Mouse (Mus musculus): Measurements from ENCODE around the gene Ttc33.

Ttc33 gene

GRCm38 (mm10) chr15:5185366-5186292, at the start of gene Ttc33:
Ttc33 (plus strand) TSS chr15:5185525.
- peak; percentile 82 for DNase-seq (ENCODE audit: low spot score)

- DNase-seq (ENCODE audit: low spot score), result no peak
Observed at GRCm38 (mm10) chr15:5138021-5138856, 47.1 kb upstream of the Ttc33 start.

DNA sequence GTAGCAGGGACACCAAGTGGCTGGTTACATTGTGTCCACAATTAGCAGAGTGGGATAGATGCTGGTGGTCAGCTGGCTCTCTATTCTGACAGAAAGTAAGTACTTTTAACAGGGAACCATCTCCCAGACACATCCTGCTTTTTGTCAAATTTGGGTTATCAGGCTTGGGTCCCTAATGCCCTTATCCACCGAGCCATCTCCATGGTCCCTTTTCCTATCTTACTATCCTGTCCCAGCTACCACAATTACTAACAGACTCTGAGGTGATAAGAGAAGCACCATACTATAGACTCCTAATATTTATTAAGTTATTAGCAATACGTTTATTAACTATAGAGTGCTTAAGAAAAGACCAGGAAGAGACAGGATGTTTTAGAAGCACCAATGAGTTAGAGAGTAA, 46.0 kb upstream of the Ttc33 start:
- DNase-seq (ENCODE audit: low spot score), result no peak

DNA sequence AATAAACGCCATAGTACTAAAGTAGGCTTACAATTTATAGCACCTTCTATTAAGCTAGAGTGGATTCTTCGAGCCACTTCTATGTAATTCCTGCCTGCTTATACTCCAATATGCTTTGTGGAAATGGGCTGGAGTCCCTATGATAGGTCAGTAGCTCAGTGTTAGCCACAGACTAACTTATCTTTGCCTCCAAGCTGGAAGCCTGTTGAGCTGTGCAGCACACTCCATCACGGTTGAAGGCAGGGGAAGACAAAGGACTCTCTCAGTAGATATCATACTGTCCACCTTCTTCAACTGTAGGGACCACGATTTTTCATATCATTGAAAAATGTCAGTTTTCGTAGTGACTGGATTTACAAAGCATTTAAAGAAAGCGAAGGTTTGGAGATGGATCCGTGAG, 45.5 kb upstream of the Ttc33 start:
- no peak for DNase-seq (ENCODE audit: low spot score)

- DNase-seq (ENCODE audit: low spot score), result no peak
Observed at GRCm38 (mm10) chr15:5140357-5140756, 45.0 kb upstream of the Ttc33 start.

DNA sequence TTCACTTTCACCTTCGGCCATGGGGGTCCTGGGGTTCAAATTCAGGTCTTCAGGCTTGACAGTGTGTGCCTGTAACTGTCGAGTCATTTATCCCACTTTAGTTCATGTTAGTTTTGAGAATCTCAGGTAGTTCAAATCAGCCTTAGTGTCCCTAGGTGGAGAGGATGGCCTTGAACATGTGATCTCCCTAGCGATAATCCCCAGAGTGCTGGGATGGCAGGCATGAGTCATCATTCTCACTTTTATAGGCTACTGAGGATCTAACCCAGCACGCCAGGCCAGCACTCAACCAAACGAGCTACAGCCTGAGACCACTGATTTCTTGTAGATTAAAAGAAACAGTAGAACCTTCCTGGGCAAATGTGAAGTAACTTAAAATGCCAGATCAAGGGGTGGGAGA, 43.3 kb upstream of the Ttc33 start:
- DNase-seq (ENCODE audit: low spot score), result no peak

DNA sequence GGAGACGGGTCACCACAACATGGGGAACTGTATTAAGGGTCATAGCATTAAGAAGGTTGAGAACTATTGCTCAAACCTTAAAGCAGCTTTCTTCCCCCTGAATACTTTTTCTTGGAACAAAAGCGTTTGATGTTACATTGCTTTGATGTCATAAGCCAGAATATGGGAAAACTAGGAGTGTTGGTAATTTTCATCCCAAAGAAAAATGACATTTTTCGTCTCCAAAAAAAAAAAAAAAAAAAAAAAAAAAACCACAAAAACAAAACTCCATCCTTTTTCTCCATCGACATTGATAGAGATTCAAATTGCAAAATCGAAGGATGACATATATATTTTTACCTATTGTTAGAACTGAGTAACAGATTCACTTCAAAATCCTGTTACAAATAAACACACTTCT, 42.6 kb upstream of the Ttc33 start:
- DNase-seq (ENCODE audit: low spot score), result no peak

DNA sequence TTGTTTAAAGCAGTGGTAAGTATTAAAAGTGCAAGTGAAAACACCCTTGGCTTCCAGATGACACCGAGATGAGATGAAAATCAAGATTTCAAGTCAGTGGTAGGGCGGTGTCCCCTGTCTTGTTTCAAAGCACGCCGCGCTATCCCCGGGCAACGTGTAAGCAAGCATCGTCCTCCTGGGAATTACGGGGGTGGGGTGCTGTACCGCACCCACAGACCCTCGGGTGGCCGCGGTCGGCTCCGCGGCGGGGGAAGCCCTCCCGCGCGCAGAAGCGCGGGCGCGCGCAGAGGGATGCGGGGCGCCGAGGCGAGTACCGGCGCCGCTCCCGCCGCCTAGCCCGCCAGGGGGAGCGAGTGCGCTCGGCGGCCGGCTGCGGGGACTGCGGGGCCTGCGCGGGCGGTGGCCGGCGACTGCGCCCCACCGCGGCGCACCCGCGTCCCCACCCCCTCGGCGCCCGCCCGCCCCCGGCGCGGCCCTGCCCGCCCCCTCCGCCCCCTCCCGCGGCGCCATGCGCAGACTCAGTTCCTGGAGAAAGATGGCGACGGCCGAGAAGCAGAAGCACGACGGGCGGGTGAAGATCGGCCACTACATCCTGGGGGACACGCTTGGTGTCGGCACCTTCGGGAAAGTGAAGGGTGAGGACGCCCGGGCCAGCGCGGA, 41.8 kb upstream of the Ttc33 start, which contains the start of gene Prkaa1:
Gene Prkaa1, plus strand, starts transcription at position 501 of the 660 bp plus-strand sequence.
- peak; percentile 63 for DNase-seq (ENCODE audit: low spot score)

- peak; percentile 35 for DNase-seq (ENCODE audit: low spot score)
Observed at GRCm38 (mm10) chr15:5144021-5144778, 41.1 kb upstream of the Ttc33 start.

DNA sequence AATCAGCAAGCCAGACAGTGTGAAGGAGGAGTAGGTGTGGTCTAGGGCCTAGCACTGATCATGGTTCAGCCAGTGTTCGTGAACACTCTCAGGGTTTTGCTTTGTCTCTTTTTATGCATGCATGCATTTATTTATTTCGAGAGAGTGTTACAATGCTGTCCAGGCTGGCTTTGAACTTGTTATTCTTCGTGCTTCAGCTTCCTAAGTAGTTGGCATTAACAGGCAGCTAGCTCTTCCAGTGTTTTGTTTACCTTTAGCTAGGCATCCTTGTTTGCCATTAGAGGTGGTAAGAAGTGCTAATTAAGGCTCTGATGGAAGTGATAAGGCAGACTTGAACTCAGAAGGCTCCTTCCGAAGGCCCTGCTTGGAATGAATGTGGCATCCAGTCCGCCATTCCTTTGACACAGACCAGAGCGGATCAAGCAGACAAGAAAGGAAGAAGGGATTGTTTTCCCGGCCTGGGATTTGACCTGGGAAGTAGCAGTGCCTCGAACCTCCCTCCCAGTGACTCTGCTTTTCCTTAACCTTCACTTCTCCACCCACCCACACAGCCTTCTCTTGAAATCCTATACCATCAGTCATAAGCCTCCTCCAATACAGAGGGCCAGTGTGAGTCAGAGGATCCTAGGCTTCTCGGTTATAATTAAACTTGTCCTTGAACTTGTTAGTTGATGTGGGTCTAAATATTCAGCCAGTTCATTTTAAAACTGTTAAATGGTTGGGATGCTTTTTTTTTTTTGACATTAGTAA, 40.0 kb upstream of the Ttc33 start:
- no peak for DNase-seq (ENCODE audit: low spot score)

DNA sequence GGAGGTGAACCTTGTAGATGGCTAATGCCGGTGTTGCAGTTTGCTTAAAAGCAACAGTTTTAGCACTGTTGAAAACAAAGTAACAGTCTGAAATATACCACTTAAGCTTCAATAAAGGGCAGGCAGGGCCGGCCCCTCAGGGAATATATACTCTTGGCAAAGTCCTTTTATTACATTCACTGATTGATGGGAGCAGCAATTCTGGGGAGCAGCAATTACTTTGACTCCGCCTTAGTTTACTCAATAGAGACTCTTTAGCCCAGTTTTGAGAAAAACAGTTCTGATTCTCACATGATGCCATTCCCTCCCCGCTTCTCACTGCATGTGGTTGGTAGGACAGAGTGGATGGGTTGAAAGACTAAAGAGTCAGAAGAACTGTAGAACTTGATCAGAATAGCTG, 36.1 kb upstream of the Ttc33 start:
- DNase-seq (ENCODE audit: low spot score), result no peak

GRCm38 (mm10) chr15:5152171-5152570, 33.2 kb upstream of the Ttc33 start:
- no peak for DNase-seq (ENCODE audit: low spot score)

GRCm38 (mm10) chr15:5154621-5155020, 30.7 kb upstream of the Ttc33 start:
- no peak for DNase-seq (ENCODE audit: low spot score)

- DNase-seq (ENCODE audit: low spot score), result no peak
Observed at GRCm38 (mm10) chr15:5155093-5155492, 30.2 kb upstream of the Ttc33 start.

- no peak for DNase-seq (ENCODE audit: low spot score)
Observed at GRCm38 (mm10) chr15:5156355-5156754, 29.0 kb upstream of the Ttc33 start.

- no peak for DNase-seq (ENCODE audit: low spot score)
Observed at GRCm38 (mm10) chr15:5157386-5157785, 27.9 kb upstream of the Ttc33 start.

GRCm38 (mm10) chr15:5158827-5159226, 26.5 kb upstream of the Ttc33 start:
- DNase-seq (ENCODE audit: low spot score), result peak; percentile 20

DNA sequence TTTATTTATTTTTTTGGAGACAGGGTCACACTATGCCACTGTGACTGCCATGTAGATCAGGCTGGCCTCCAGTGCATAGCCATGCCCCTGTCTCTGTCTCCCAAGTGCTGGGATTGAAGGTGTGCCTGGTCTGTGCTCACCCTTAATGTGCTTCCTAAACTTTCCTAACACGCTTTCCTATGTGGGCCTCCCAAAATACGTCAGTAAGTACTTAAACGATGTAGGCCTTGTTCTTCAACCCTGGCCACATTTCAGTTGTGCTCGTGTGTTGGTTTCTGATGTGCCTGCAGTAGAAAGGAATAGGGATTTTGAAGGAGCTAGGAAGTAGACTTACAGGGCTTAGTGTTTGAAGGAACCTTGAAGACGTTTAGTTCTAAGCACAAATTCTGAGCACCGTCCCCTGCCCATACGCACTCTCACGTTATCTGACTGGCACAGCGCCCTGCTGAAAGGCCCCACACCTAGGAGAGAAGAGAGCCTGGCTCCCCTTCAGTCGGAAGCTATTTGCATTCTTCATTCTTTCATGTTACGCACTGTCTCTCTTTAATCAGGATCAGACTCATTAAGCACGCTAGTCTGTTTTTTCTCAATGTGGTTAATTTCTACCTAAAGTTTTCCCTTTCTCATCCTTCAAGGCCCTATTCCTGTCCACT, 20.1 kb upstream of the Ttc33 start:
- DNase-seq (ENCODE audit: low spot score), result no peak

DNA sequence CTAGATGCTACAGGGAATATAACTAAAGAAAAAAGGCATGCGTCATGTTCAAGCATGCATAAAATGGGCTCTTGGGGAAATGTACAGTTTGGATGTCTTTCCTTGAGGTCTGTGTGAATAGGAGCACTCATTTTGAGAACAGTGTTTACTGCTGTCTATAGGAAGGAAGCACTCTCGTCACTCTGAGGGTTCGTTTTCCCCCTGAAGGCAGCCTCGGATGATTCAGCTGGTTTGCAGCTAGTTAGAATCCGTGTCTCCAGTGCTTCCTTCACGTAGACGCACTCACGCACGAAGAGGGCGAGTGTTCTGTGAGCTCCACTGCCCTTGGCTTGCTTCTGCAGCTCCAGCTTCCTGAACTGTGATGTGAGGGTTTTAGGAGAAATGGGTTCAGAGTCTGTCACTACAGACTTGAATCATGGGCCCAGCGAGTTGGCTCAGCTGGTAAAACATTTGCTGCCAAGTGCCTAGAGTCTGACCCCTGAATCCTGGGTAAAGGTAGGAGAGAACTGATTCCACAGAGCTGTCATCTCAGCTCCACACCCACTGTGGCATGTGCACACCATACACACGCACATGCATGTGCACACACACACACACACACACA, 12.0 kb upstream of the Ttc33 start:
- DNase-seq (ENCODE audit: low spot score), result no peak
